Mouse (Mus musculus): Measurements from ENCODE around the gene Aff3.

Aff3 gene

GRCm38 (mm10) chr1:38594766-38595165 is 70.0 kb downstream of the Aff3 start:
- no peak for DNase-seq

DNA sequence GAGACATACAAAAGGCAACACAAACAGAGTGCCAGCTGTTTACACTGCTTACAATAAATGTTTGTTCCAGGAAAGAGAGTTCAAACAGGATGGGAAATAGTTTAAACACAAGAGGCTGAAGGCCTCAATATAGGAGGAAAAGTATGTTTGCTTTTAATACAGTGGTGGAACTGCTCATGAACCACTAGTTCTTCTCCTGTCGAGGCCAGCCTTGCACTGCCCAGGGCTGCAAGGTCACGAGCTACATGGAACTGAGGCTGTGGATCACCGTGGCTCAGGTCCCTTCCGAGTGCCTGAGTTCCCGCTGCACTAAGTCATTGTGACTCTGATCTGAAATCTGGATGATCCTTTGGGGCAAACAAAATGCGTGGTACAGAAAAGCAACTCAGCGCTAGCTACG is 73.6 kb downstream of the Aff3 start:
- no peak for DNase-seq

DNA sequence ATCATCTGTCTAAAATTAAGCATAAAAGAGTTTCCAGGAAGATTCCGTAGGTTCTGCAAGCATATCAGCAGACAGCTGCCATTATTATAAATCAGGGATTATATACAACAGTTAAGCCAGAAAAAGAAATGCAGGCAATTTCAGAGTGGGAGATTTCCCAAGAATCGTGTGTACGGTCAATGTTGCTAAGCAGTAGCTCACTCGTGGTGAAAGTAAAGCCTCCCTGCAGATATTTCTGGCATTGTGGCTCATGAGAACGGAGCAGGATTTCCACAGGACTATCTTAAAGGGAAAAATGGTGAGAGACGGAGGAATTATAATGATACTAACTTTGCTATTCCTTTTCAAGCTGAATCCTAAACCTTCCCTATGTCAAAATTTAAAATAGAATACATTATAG is 76.0 kb downstream of the Aff3 start:
- DNase-seq, result no peak

DNA sequence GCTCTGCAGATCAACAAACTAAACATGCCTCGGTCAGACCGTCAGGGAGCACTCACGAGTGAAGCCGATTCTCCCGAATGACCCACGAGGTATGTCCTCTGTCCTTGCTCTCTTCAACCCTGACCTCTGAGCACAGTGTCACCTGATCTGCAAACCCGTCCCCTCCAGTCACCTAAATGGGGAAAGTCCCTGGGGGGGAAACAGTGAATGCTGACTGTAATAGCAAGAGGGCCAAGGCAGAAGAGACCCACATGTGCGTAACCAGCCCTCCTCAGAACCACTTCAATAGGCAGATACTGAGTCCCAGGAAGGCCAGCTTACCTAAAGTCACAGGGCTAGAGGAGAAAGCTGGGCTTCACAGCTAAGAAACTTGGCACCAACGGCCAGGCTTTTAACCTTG is 82.4 kb downstream of the Aff3 start:
- no peak for DNase-seq

GRCm38 (mm10) chr1:38580572-38580971 is 84.2 kb downstream of the Aff3 start:
- no peak for DNase-seq

- no peak for DNase-seq
These were observed 86.4 kb downstream of the Aff3 start for GRCm38 (mm10) chr1:38578339-38578738.

DNA sequence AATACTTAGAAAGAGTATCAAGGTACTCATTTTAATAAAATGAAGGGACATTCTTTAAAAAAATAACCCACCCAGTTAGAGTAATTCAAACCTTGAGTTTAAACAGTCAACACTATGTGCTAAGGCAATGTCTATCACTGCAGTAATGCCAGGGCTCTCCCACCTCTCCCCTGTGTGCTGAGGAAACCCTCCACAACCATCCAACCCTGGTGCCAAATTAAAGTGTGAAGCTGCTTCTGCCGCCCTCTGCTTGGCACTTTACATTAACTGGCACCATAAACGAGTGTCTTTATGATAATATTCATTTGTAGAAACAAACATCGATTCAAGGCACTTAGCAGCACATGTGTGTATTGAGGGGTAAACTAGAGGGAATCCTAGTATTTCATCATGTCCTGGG is 97.0 kb downstream of the Aff3 start:
- DNase-seq, result no peak

DNA sequence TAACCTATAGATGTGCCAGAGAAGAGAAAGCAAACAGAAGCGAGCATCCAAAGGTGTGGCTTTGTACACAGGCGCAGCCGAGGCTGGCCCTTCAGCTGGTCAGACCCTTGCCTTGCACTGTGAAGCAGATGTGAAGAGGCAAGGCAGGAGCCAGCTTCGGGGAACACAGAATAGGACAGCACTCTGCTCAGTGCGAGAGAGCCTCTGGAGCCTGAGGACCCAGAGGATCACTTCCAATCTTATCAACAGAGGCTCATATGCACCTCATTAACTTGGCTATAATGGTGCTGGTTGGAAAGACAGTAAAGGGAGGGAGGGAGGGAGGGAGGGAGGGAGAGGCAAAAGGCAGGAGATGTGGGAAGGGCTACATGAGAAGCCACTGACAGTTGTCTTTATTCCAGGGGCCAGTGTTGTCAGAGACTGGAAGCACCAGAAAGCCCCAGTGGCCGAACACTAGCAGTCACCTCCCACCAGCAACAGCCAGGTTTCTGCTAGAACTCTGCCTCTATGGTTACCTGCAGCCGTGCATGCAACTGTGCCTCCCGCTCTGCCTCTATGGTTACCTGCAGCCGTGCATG is 98.6 kb downstream of the Aff3 start:
- no peak for DNase-seq

- no peak for DNase-seq
These were observed 99.4 kb downstream of the Aff3 start for GRCm38 (mm10) chr1:38565295-38565777.

DNA sequence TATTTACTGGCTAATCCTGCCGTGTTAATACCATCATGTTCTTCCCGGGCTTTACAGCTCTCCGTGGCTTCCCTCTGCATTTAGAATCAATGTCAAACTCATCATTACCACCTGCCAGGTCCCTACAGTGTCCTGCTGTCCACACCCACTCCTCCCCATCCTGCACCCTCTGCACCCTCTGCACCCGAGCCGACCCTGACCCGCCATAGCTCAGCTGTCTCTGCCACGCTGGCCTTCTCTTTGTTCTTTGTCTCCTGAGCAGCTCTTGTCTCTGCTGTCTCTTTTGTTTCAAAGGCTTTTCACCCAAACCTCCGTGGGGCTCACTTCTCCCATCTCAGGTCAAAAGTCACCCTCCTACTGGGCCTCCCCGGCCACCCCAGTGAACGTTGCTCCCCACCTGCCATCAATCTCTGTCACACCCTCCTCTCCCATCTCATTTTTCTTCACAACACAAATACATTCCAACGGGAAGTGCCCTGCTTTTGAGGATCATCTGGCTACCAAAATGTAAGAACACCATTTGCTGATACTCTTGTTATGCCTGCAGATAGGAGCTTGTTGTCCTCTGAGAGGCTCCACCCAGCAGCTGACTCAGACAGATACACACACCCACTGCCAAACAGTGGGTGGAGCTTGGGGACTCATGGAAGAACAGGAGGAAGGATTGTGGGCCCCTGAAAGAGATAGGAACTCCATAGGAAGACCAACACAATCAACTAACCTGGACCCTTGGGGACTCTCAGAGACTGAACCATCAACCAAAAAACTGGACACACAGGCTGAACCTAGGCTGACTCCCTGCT is 102.2 kb downstream of the Aff3 start:
- DNase-seq, result no peak

- no peak for DNase-seq
These were observed 103.4 kb downstream of the Aff3 start for GRCm38 (mm10) chr1:38561331-38561730.

GRCm38 (mm10) chr1:38560666-38561065 is 104.1 kb downstream of the Aff3 start:
- DNase-seq, result no peak

DNA sequence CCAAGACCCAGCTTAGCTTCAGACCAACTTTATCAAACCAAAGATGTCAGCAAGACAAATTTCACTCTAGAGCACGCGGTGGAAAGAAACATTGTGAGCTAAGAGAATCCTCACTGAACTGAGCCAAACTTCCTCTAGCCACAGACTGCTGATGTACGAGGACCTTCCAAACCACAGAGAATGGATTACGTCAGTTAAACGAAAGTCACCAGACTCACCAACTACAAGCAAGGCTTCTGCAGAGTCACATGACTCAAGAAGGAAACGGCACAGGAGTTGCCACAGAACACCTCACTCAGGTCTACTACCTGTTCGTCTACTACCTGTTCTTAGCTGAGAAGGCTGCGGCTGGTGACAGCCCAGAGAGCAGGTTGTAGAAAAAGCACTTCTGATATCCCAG is 107.1 kb downstream of the Aff3 start:
- no peak for DNase-seq

GRCm38 (mm10) chr1:38554546-38554945 is 110.2 kb downstream of the Aff3 start:
- DNase-seq, result no peak

GRCm38 (mm10) chr1:38553090-38553489 is 111.7 kb downstream of the Aff3 start:
- no peak for DNase-seq

DNA sequence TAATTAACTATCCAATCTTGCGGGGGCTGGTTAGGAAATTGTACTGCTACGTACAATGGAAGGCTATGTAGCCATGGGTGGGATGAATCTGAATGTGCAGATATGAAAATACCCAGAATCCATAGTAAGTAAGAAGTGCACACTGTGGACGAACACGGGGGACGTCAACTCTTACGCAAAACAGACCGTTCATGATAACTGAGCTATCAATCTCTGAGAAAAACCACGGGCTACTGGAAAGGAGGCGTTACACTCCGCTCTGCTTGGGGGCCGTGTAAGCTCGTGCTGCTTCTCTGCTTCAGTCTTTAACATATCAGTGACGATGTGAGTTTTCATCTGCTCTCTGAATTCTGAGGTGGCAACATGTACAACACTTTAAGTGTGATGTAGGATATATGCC is 114.2 kb downstream of the Aff3 start:
- no peak for DNase-seq

DNA sequence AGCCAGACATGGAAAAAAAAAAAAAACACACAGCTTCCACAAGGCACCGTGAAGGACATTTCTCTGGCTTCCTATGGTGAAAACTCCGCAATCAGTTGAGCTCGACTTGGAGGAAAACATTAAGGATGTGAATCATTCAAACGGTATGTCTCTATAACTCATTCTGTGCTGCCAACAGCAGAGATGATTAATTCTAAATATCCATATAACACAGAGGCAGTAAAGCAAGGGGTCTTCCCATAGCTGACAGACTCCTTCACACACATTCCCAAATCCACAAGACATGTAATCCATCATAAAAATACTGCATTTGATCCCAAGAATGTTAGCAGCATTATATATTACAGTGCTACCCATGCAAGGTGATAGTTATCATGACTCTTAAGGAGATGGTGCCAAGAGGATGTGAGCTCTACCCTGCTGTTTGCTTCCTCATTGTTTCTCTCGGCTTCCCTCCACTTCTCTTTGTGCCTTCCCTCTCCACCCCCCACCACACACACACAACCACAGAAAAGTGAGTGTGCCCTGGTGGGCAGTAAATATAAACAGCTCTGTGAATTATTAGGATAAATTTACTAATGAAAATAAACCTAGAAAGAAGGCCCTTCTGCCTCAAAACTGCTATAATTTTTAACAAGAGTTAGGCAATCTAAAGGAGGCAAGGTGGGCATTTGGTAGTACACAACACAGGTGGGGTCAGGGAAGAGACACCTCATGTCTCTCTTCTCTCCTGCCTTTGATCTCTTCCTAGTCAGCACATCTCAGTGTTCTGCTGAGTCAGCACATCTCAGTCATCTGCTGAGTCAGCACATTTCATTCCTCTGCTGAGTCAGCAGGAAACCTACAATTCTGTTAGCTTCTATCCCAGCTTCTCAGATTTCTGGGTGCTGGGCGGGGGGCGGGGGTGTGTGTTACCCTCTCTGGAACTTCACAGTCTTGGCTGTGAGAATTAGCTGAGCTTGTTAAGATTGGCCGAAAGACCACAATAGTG is 115.8 kb downstream of the Aff3 start:
- no peak for DNase-seq

- DNase-seq, result no peak
These were observed 117.1 kb downstream of the Aff3 start for GRCm38 (mm10) chr1:38547685-38548084.

DNA sequence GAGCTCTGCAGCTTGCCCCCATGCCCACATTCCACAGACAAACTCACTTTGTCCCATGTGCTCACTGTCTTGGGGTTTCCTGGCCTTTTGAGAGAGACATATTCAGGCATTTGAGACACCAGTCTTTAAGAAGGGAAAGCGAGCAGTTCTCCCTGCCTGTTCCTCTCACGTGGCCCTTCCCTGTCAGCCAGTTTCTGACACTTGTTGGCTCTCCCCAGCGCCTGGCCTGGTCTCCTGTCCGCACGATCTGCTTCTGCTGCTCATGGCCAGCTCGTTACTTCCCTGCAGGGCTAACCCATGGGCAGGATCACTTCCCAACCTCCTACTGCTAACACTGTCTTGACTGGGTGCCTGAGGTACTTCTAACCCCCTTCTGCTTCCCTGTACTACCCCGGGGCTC is 118.1 kb downstream of the Aff3 start:
- DNase-seq, result no peak

GRCm38 (mm10) chr1:38545282-38545945 is 119.3 kb downstream of the Aff3 start:
- DNase-seq, result no peak

- no peak for DNase-seq
These were observed 120.3 kb downstream of the Aff3 start for GRCm38 (mm10) chr1:38544501-38544900.

GRCm38 (mm10) chr1:38541536-38541935 is 123.2 kb downstream of the Aff3 start:
- DNase-seq, result no peak
